Mouse (Mus musculus) embryonic fibroblast, embryonic 13.5 days (primary cell): ENCODE results near the gene Flvcr2.

Experiments
- CTCF ChIP-seq: IDR thresholded peaks from 2 replicates; pipeline ENCODE4 v1.5.1; 2011; ENCODE audit warnings: mild to moderate bottlenecking, control low read depth, low read length, moderate library complexity, borderline replicate concordance; ENCODE audit not compliant: insufficient read depth
- POLR2A ChIP-seq: IDR thresholded peaks from 2 replicates; pipeline ENCODE4 v1.6.1; 2011; ENCODE audit warnings: low read depth, mild to moderate bottlenecking, control low read depth, low read length, moderate library complexity

GRCm38 (mm10) chr12:85813599-85813998 lies 67.3 kb downstream of the Flvcr2 start:
- TF ChIP-seq POLR2A, result no peak
- TF ChIP-seq CTCF, result no peak
